Mouse (Mus musculus) midbrain, embryonic 12.5 days (tissue): ENCODE data around the gene Fabp7. TPM values are rescaled to one million over a fixed set of nuclear protein-coding genes. Genes with fewer than 3 reads are reported as not detected.

Source experiments
- ATAC-seq: fragments of 200-750 bp; cut with Nextera tagmentation; 2 replicates; pipeline ENCODE4 v1.8.0; 2017; ENCODE audit warnings: low read depth, moderate TSS enrichment, moderate library complexity; ENCODE audit not compliant: low FRiP score
- H3K27ac ChIP-seq: fragments of 300-500 bp; sonication (generic); replicated peaks from 2 replicates; pipeline ENCODE4 v1.5.1; 2016; ENCODE audit warnings: mild to moderate bottlenecking
- H3K27me3 ChIP-seq: fragments of 300-500 bp; sonication (generic); 2 replicates; pipeline ENCODE4 v1.6.1; 2016; ENCODE audit warnings: mild to moderate bottlenecking
- H3K36me3 ChIP-seq: fragments of 300-500 bp; sonication (generic); 2 replicates; pipeline ENCODE4 v1.6.1; 2016
- H3K4me1 ChIP-seq: fragments of 300-500 bp; sonication (generic); 2 replicates; pipeline ENCODE4 v1.6.1; 2016
- H3K4me2 ChIP-seq: fragments of 300-500 bp; sonication (generic); replicated peaks from 2 replicates; pipeline ENCODE4 v1.6.1; 2016; ENCODE audit warnings: mild to moderate bottlenecking, moderate library complexity
- H3K4me3 ChIP-seq: fragments of 300-500 bp; sonication (generic); 2 replicates; pipeline ENCODE4 v1.5.1; 2016; ENCODE audit warnings: mild to moderate bottlenecking
- H3K9ac ChIP-seq: fragments of 300-500 bp; sonication (generic); replicated peaks from 2 replicates; pipeline ENCODE4 v1.6.1; 2016; ENCODE audit warnings: mild to moderate bottlenecking, moderate library complexity
- H3K9me3 ChIP-seq: fragments of 300-500 bp; sonication (generic); 2 replicates; pipeline ENCODE4 v1.6.1; 2016; ENCODE audit warnings: mild to moderate bottlenecking
- WGBS: fragments of 180-500 bp; shearing (Covaris S2); methylation state at CpG from one replicate; pipeline ENCODE4 v1.1.7; 2016; 5-methylcytosine and 5-hydroxymethylcytosine counted together
- polyA plus RNA-seq: library from polyadenylated mRNA; unstranded; fragments of >200 nt; fragmentation: Nextera tagmentation; extraction: Ambion mirVana; gene quantifications from 2 replicates; pipeline ENCODE4 v1.2.1, GENCODE M21; 2016

Fabp7 gene
- polyA plus RNA-seq, 1 experiment from 2014 or later = 1,010 TPM

DNA sequence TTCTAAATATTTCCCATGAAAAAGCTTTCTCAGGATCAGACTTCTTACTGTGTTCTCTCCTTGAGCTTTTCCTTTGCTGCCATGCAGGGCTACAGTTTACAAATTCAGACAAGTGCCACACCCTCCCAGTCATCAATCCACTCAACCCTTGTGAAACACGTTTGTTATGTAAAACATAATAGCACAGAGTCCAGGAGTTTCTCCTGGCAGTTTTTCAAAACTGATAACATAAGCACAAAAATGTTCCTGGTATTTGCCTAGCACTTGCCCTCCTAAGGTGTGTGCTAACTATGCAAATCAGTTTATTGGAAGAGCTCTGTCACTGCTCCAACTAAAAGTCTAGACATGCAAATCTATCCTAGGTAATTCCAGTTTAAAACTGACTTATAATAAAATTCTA is 21.6 kb upstream of the Fabp7 start:
- Histone ChIP-seq H3K4me3 (no peak overlapping the region), H3K4me1 (no peaks in the 10 kb centered on the region), H3K27me3 (no peaks in the 10 kb centered on the region), H3K27ac (no peak overlapping the region), H3K4me2 (no peak overlapping the region), H3K36me3 (no peaks in the 10 kb centered on the region), H3K9ac (no peak overlapping the region), H3K9me3 (no peaks in the 10 kb centered on the region)
- no peak for ATAC-seq
- 50% methylated on average over 1 of the region's 1 CpGs for WGBS

DNA sequence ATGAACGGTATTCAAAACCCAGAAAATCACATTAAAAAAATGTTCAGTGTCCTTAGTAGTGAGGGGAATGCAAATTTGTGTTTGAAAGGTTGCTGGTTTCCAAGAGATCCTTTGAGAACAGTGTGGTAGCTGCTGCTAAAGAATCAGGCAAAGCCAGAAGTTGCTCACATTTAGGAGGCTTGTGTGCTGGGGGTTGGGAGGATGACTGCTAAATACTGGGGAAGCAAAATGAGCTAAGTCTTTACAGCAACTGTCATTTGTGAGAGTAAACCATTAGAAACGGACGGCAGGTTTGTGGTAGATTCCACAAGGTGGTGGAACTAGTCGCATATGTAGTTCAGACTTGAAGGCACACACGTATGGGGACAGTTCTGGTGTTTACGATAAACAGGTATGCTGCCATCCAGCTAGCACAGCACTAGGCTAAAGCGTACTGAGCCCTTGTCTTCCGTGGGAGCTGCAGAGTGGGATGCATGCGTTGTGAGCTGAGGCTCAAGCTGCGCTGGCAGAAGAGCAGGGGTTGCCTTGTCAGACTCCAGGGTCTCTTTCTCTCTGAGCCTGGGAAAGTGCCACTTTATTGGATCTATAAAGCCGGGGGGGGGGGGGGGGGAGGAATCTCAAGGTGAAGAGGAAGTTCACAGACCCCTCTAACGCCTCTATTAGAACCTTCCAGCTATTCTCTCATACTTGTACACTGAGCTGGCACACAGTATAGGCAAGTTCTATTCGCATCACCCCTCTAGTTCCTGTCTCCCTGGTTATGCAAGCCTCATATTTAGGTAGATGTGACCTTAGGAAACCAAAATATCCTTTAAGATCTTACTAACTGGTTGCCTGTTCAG is 1.2 kb upstream of the Fabp7 start:
- ATAC-seq = peak; percentile 53
- H3K4me1 ChIP-seq = peaks cover 29% of the 10 kb centered on the region
- H3K27ac ChIP-seq = peak overlapping the region; percentile 93
- H3K4me2 ChIP-seq = peak overlapping the region; percentile 59
- H3K27me3 ChIP-seq = no peaks in the 10 kb centered on the region
- H3K9ac ChIP-seq = no peak overlapping the region
- no peaks in the 10 kb centered on the region for H3K36me3 ChIP-seq
- no peaks in the 10 kb centered on the region for H3K9me3 ChIP-seq
- H3K4me3 ChIP-seq = peak overlapping the region; percentile 21; the same call in 1 of the 2 replicates
- WGBS = 16% methylated on average over 12 of the region's 13 CpGs

DNA sequence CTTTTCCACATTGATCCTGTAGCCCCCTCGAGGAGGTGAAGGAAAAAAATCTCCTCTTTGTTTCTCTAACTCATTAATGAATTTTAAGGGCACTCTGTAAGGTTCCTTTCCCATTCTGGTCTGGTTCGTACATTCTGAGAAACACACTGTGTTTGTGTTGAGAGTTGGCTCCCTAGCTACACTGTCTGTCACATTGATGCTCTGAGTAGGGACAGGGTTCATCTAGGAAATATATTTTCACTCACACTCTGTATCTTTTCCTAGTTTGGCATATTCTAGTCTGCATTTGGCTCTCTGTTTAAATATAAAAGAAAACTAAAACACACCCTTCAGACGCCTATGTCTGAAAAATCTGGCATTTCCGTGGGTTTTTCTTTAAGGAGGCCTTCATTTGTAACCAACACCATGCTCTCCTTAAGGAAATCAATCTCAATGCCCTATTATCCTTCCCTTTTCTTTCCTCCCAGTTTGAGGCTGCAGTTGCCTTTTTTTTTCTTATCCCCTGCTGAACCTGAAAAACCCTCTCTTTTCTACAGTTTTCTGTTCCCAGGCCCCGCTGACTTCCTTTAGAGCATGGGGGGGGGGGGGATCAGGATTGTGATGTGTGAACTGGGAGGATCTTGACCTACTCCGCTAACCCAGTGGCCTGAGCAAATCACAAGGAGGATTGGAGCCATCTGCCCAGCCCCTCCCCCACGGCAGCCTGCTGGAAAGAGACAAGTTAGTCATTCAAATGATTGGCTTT is 378 bp upstream of the Fabp7 start:
- ATAC-seq = peak; percentile 90
- H3K4me2 ChIP-seq = peak overlapping the region; percentile 59
- peak overlapping the region; percentile 75 for H3K9ac ChIP-seq
- no peaks in the 10 kb centered on the region for H3K27me3 ChIP-seq
- no peaks in the 10 kb centered on the region for H3K9me3 ChIP-seq
- H3K4me3 ChIP-seq = peak overlapping the region; percentile 53
- H3K4me1 ChIP-seq = peaks cover 29% of the 10 kb centered on the region
- H3K36me3 ChIP-seq = no peaks in the 10 kb centered on the region
- peak overlapping the region; percentile 93 for H3K27ac ChIP-seq
- 2% methylated on average over 7 of the region's 7 CpGs for WGBS

DNA sequence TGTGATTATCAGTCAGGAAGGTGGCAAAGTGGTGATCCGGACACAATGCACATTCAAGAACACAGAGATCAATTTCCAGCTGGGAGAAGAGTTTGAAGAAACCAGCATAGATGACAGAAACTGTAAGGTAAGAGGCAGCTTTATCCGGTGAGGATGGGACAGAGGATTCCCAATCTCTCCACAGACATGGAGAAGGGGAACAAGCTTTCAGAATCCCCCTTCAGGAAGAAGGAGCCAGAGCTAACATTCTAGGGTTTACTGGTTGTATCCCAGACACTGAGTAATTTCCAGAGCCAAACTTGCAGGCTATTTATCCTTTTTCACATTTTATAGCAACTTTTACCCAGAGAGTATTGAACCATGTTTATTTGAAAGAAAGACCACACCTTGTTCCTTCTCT is 871 bp downstream of the Fabp7 start:
- peak overlapping the region; percentile 53 for H3K4me3 ChIP-seq
- H3K9me3 ChIP-seq = no peaks in the 10 kb centered on the region
- H3K9ac ChIP-seq = peak overlapping the region; percentile 75
- peaks cover 29% of the 10 kb centered on the region for H3K4me1 ChIP-seq
- peaks cover 3% of the 10 kb centered on the region; the same call in 1 of the 2 replicates for H3K36me3 ChIP-seq
- WGBS = 18% methylated on average over 2 of the region's 2 CpGs
- no peak for ATAC-seq
- H3K27me3 ChIP-seq = no peaks in the 10 kb centered on the region
- peak overlapping the region; percentile 93 for H3K27ac ChIP-seq
- peak overlapping the region; percentile 59 for H3K4me2 ChIP-seq

DNA sequence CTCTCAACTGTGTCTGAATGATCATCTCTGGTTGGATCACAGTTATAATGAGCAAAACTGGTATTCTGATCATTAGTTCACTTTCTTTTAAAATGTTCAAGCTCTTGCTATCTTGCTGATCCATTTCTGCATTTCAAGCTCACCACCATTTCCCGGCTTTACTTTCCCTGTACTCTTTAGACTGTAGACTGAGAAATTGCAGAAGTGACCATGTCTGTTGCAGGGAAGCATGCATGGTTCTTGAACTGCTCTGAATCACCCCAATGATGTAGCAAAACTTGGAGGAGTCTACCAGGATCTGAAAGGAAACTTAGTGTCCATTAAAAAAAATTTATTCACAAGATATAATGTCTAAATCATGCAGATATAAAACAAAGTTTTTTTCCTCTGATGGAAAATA is 8.3 kb downstream of the Fabp7 start:
- peaks cover 26% of the 10 kb centered on the region for H3K36me3 ChIP-seq
- H3K4me3 ChIP-seq = no peak overlapping the region
- H3K27me3 ChIP-seq = no peaks in the 10 kb centered on the region
- H3K27ac ChIP-seq = no peak overlapping the region
- 98% methylated on average over 1 of the region's 1 CpGs for WGBS
- no peak overlapping the region for H3K9ac ChIP-seq
- H3K4me1 ChIP-seq = peaks cover 21% of the 10 kb centered on the region
- ATAC-seq = no peak
- peaks cover 11% of the 10 kb centered on the region for H3K9me3 ChIP-seq
- H3K4me2 ChIP-seq = no peak overlapping the region

DNA sequence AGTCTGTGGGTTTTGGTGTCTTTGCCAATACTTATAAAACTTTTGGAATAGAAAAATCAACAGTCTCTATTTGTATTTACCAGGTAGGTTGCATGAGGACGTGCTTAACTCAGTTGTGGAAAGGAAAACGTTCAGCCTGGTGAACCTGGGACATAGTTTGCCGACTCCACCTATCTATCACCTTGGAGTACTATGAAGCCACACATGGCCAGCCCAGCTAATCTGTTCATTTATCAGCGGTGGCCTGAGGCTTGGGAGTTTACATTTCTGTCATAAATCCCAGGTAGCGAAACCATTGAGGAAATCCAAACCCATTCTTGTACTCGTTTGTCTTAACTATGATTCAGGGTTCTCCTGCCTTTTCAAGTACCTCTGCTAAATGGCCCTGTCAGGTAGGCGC is 9.3 kb downstream of the Fabp7 start, which contains the start of gene Smpdl3a:
TSS of gene Smpdl3a (plus strand) at position 318 of the 400 bp plus-strand sequence.
- Histone ChIP-seq H3K9me3 (peaks cover 11% of the 10 kb centered on the region), H3K4me1 (peaks cover 21% of the 10 kb centered on the region), H3K36me3 (peaks cover 26% of the 10 kb centered on the region), H3K4me2 (peak within 1 kb of the TSS; percentile 92), H3K27ac (peak within 1 kb of the TSS; percentile 52), H3K9ac (peak within 1 kb of the TSS; percentile 71), H3K27me3 (no peaks in the 10 kb centered on the region), H3K4me3 (peak within 1 kb of the TSS; percentile 56)
- WGBS = 82% methylated on average over 7 of the region's 7 CpGs
- ATAC-seq = no peak

DNA sequence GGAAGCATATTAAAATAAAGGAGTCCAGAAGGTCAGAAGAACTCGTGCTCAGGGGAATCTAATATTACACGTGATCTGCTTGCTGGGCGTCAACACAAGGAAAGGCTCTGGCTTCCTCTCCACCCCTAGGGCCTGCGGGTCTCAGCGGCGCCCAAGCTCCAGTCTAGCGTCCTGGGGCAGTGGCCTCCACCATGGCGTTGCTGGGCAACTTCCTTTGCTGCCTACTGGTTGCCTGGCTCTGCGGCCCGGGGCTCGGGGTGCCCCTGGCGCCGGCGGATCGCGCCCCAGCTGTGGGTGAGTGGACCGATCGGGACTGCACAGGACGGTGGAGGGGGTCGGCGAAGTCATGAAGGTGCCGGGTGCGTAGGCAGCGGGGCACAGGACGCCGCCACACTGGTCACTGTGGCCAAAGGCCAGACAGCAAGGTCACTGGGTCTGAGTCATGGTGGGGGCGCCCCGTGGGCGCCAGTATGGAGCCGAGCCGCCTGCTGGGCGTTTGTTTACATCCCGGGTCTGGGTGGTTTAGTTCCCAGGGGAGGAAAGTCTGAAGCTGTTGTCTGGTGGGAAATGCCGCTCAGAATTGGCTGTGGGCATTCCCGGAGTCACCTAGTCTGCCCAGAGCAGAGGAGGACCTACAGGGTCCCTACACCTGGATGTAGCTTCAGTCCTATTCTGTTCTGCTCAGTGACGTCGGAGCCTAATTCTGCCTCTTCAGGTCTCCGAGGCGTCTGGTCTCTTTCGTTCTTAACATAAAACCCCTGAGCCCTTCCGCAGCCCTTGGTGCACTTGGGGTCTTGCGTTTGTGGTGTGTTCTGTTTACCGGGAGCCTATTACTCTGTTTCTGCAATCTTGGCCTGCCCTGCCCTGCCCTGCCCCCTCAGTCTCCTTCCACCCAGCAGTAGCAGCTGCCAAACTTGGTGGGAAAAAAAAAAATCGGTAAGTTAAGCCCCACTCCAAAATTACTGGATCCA is 10.1 kb downstream of the Fabp7 start:
- Histone ChIP-seq H3K9me3 (peaks cover 11% of the 10 kb centered on the region), H3K4me3 (peak overlapping the region; percentile 56), H3K4me1 (peaks cover 21% of the 10 kb centered on the region), H3K4me2 (peak overlapping the region; percentile 92), H3K9ac (peak overlapping the region; percentile 71), H3K27ac (peak overlapping the region; percentile 52), H3K27me3 (no peaks in the 10 kb centered on the region), H3K36me3 (peaks cover 26% of the 10 kb centered on the region)
- ATAC-seq = peak; percentile 82
- WGBS = 2% methylated on average over 44 of the region's 44 CpGs

DNA sequence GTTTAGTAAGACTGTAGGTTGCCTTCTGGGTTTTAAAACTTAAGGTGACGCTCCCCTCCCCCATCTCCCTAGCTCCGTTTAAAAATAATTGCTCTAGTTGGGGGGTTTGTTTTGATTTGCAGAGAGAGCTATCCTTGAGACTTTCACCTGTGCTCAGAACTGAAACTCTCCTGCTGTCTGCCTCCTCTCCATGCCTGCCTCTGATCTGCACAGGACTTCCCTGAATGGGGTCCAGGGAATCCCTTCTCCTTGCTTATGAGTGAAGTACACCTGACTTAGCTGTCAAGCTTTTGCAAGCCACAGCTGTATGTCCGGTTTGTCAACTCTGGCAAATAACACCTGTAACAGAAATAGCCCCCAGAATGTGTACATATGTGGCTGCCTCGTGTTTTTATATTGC is 10.9 kb downstream of the Fabp7 start:
- peaks cover 11% of the 10 kb centered on the region for H3K9me3 ChIP-seq
- peak overlapping the region; percentile 92 for H3K4me2 ChIP-seq
- no peak overlapping the region for H3K9ac ChIP-seq
- H3K36me3 ChIP-seq = peaks cover 22% of the 10 kb centered on the region
- H3K4me1 ChIP-seq = peaks cover 21% of the 10 kb centered on the region
- no peak overlapping the region for H3K27ac ChIP-seq
- H3K4me3 ChIP-seq = no peak overlapping the region
- H3K27me3 ChIP-seq = no peaks in the 10 kb centered on the region
- no peak for ATAC-seq
- 48% methylated on average over 4 of the region's 4 CpGs for WGBS

DNA sequence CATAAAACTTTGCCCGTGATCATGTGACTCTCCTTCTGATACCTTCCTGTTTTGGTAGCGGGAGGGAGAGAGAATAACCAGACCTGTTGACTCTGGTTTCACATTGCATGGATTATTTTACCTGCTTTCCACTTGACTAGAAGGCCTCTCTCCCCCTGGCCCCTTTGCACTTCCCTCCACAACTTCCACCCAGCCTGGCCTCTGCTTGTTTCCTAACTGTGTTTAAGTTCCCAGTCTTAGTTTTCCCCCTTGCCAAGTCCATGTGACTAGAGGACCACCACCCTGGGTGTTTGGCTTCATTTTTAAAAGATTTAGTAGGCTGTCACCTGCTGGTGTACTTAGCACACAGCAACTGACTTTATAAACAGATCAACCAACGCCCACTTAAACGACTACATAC is 11.4 kb downstream of the Fabp7 start:
- 58% methylated on average over 4 of the region's 4 CpGs for WGBS
- ATAC-seq = peak; percentile 55; the same call in 1 of the 2 replicates
- Histone ChIP-seq H3K36me3 (peaks cover 20% of the 10 kb centered on the region), H3K9me3 (peaks cover 11% of the 10 kb centered on the region), H3K27ac (no peak overlapping the region), H3K4me1 (peaks cover 21% of the 10 kb centered on the region), H3K4me2 (no peak overlapping the region), H3K27me3 (no peaks in the 10 kb centered on the region; the same call in 1 of the 2 replicates), H3K9ac (no peak overlapping the region), H3K4me3 (no peak overlapping the region)

DNA sequence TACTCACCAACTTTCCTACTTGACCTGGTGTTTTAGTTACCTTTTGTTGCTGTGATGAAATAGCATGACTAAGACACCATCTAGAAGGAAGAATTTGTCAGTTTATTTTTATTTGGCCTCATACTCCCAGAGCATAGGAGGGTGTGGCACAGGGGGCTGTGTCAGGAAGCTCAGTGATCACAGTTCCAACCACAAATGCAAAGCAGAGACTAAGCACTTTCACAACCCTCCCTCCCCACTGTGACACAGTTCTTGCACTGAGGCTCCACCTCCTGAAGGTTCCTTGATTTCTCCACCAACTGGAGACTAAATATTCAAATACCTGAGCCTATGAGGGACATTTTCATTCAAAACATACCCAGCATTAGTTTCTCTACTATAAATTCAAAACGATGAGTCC is 14.8 kb downstream of the Fabp7 start:
- H3K4me2 ChIP-seq = no peak overlapping the region
- H3K9me3 ChIP-seq = no peaks in the 10 kb centered on the region
- peaks cover 8% of the 10 kb centered on the region; the same call in 1 of the 2 replicates for H3K36me3 ChIP-seq
- no peak overlapping the region for H3K9ac ChIP-seq
- peaks cover 17% of the 10 kb centered on the region for H3K4me1 ChIP-seq
- H3K27me3 ChIP-seq = no peaks in the 10 kb centered on the region; the same call in 1 of the 2 replicates
- 88% methylated on average over 1 of the region's 1 CpGs for WGBS
- H3K4me3 ChIP-seq = no peak overlapping the region
- no peak overlapping the region for H3K27ac ChIP-seq
- ATAC-seq = no peak

DNA sequence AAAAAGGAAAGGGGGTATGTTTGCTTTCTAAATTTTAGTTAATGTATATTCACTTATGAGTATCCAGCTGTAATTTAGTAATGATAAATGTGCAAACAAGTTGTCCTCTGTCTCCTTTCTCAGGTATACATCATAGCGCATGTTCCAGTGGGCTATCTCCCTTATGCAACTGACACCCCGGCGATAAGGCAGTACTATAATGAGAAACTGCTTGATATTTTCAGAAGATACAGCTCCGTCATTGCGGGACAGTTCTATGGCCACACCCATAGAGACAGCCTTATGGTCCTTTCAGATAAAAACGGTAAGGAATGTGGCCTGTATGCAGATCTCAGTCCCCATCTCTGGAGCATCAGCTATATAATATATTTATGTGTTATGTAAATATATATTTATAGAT is 23.1 kb downstream of the Fabp7 start:
- no peak overlapping the region for H3K4me2 ChIP-seq
- H3K36me3 ChIP-seq = peaks cover 34% of the 10 kb centered on the region
- H3K27me3 ChIP-seq = peaks cover 3% of the 10 kb centered on the region; the same call in 1 of the 2 replicates
- no peak overlapping the region for H3K4me3 ChIP-seq
- 91% methylated on average over 6 of the region's 6 CpGs for WGBS
- no peak for ATAC-seq
- no peak overlapping the region for H3K9ac ChIP-seq
- no peak overlapping the region for H3K27ac ChIP-seq
- H3K9me3 ChIP-seq = no peaks in the 10 kb centered on the region
- H3K4me1 ChIP-seq = no peaks in the 10 kb centered on the region
